In the genomic region with DNA sequence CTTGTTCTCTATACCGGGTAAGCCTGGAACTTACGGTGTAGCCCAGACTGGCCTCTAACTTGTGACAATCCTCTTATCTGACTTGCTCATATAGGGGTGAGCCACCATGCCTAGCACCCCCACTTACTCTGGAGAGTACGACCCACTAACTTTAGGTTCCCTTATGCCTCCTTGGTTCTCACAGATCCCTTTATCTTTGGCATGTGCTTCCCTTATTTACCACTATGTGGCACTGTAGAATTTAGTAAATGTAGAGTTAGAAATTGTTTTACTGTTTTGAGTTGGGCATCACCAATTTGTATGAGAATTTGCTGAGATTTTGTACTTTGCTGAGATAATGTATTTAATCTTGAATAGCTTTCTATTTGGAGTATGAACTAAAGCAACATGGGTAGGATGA, we compare ENCODE assay signal across 10 mouse cellular contexts. TPM values are rescaled to one million over a fixed set of nuclear protein-coding genes. Genes with fewer than 3 reads are reported as not detected.
A peak's percentile ranks its signal among the peaks of the same experiment; 100 is the strongest.
DNase-seq lines count a peak whose midpoint lies in the region; ATAC-seq lines count a peak whose summit lies in the region.
"Had no signal": no experiment of that assay in that cellular context is flagged by ENCODE, and none has a peak within 500 bp of the region (broad histone marks: within the 10 kb centered on the region; RNA-seq: fewer than 3 reads in every experiment).

No protein-coding gene starts in this region.

- no peak overlapping the region for H3K4me2 ChIP-seq in kidney, embryonic 16.5 days (replicated peaks; ENCODE audit: low read depth, low read length)
- H3K4me2 ChIP-seq: liver, embryonic 15.5 days; stomach, embryonic 15.5 days had no signal

- ATAC-seq in kidney, embryonic 16.5 days (ENCODE audit: low FRiP score, low TSS enrichment): peak; percentile 35; the same call in 1 of the 2 replicates

- DNase-seq in kidney, postnatal 4 days: no peak
- peak; percentile 62 for DNase-seq in CD4-positive helper T cell, adult 2 months (ENCODE audit: low read depth, low spot score)
- DNase-seq in MEL-GATA-1-ER (ENCODE audit: extremely low read depth, low read depth): peak; percentile 34
- DNase-seq in forelimb bud, embryonic 11.5 days (ENCODE audit: low read depth, low spot score): peak; percentile 48
- DNase-seq in spleen, adult 12 weeks (ENCODE audit: low spot score): no peak
- DNase-seq in kidney, postnatal 25 days: no peak
- no peak for DNase-seq in ovary, adult 18-20 months (ENCODE audit: low spot score)

- no peak overlapping the region for H3K4me3 ChIP-seq in kidney, embryonic 16.5 days (ENCODE audit: low read length)
- H3K4me3 ChIP-seq: liver, embryonic 15.5 days; stomach, embryonic 15.5 days had no signal

- H3K9ac ChIP-seq in kidney, embryonic 16.5 days (replicated peaks; ENCODE audit: low read length): no peak overlapping the region
- H3K9ac ChIP-seq: liver, embryonic 15.5 days; stomach, embryonic 15.5 days had no signal

- peaks cover 25% of the 10 kb centered on the region for H3K36me3 ChIP-seq in kidney, embryonic 16.5 days (ENCODE audit: insufficient read depth, low read length)

- no peaks in the 10 kb centered on the region for H3K4me1 ChIP-seq in kidney, embryonic 16.5 days (ENCODE audit: insufficient read depth, low read length)
- H3K4me1 ChIP-seq: stomach, embryonic 15.5 days had no signal

- no peak overlapping the region for H3K27ac ChIP-seq in kidney, embryonic 16.5 days (ENCODE audit: low read length)
- H3K27ac ChIP-seq: liver, embryonic 15.5 days; stomach, embryonic 15.5 days had no signal

- no peaks in the 10 kb centered on the region for H3K9me3 ChIP-seq in kidney, embryonic 16.5 days (ENCODE audit: low read length)
- H3K9me3 ChIP-seq: liver, embryonic 15.5 days; stomach, embryonic 15.5 days had no signal

- no peaks in the 10 kb centered on the region for H3K27me3 ChIP-seq in kidney, embryonic 16.5 days (ENCODE audit: insufficient read depth, low read length)
- H3K27me3 ChIP-seq: liver, embryonic 15.5 days; stomach, embryonic 15.5 days had no signal

- WGBS in kidney, embryonic 16.5 days: 72% methylated on average over 3 of the region's 3 CpGs

RNA-seq across cellular contexts. Expression of a gene that starts 20.6 kb away (rescaled TPM):
- 24.5 and 25.1 TPM in 2 replicates for polyA plus RNA-seq in kidney, embryonic 16.5 days (2015; fragmentation: Nextera tagmentation; extraction: Ambion mirVana)

RNA-seq across cellular contexts. Expression of a gene that starts 20.7 kb away (rescaled TPM):
- 17.9 and 20.5 TPM in 2 replicates for polyA plus RNA-seq in kidney, embryonic 16.5 days (2015; fragmentation: Nextera tagmentation; extraction: Ambion mirVana)

RNA-seq across cellular contexts. Expression of a gene that starts 48.5 kb away (rescaled TPM):
- 50.1 and 50.8 TPM in 2 replicates for polyA plus RNA-seq in kidney, embryonic 16.5 days (2015; fragmentation: Nextera tagmentation; extraction: Ambion mirVana)

RNA-seq across cellular contexts. Expression of a gene that starts 49.5 kb away (rescaled TPM):
- 6.6 and 7.1 TPM in 2 replicates for polyA plus RNA-seq in kidney, embryonic 16.5 days (2015; fragmentation: Nextera tagmentation; extraction: Ambion mirVana)

Comparison
In these comparisons a context has a peak if more than half of its experiments do, and no peak if none do; other contexts are left out.
1. DNase-seq: peak in CD4-positive helper T cell, adult 2 months (single experiment), MEL-GATA-1-ER (single experiment) and forelimb bud, embryonic 11.5 days (single experiment); none in kidney, postnatal 4 days (0 of 2), spleen, adult 12 weeks (single experiment), kidney, postnatal 25 days (0 of 2) and ovary, adult 18-20 months (single experiment).